Mouse (Mus musculus) right cerebral cortex, postnatal 14 days (tissue): ENCODE measurements around the gene Cfap161.

Experiments used
- DNase-seq: peaks from one replicate; pipeline ENCODE4 v3.0.0; 2022

Gene Cfap161

DNA sequence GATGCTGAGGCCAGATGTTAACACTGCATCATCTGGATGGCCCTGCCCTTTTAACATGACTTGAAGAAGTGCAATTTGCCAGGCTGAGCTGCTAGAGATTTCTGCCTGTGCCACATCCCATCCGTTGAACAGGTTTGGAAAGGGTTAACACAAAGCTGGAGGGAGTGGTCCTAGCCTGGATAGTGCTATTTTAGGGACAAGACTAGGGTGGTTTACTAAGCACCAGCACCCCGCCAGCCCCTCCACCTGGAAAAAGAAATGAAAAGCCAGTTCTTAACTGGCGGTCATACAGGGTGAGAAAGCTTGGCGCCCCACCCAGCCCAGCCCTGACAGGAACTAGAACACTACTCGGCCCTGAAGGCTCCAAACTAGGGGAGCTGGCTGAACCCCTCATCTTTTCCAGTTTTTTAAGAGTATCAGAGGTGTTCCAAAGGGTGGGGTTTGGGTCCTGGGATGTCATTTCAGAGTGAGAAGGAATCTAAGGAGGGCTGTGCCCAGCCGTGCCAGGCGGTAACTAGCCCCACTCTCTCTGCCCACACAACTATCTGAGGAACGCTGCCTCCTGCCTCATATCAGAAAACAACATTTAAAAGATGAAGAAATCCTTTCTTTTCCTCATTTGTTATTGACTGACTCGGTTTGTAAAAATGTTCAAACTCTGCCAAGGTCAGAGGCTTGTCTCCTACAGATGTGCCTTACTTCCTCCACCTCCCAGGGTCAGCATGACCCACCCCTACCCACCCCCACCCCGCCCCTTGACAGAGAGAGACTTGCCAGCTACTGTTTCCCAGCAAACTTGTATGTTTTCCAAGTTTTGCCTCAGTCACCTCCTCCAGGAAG is 55.8 kb downstream of the Cfap161 start:
- no peak for DNase-seq

DNA sequence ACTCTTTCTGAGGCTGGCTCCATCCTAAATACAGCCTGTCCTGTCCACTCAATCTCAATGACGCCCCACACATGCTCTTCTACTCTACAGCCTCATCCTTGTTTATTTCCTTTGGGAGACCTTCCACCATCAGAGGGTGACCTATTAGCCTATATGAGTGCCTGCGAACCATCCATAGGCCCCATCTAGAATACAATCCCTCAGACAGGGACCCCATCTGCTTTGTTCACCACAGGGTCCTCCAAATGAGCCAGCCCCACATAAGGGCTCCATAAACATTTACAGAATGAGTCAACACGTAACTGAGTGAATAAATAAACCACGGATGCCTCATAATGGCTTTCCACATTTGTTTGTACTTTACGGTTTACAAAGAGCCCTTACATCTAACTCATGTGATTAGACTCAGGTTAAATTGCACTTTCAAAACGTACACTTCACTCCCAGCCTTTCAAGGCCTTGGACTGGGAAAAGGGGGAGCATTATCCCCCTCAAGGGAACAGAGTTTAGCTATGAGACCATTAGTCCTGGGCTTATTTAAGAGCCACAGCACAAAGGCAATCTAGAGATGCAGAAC is 56.7 kb downstream of the Cfap161 start:
- no peak for DNase-seq

DNA sequence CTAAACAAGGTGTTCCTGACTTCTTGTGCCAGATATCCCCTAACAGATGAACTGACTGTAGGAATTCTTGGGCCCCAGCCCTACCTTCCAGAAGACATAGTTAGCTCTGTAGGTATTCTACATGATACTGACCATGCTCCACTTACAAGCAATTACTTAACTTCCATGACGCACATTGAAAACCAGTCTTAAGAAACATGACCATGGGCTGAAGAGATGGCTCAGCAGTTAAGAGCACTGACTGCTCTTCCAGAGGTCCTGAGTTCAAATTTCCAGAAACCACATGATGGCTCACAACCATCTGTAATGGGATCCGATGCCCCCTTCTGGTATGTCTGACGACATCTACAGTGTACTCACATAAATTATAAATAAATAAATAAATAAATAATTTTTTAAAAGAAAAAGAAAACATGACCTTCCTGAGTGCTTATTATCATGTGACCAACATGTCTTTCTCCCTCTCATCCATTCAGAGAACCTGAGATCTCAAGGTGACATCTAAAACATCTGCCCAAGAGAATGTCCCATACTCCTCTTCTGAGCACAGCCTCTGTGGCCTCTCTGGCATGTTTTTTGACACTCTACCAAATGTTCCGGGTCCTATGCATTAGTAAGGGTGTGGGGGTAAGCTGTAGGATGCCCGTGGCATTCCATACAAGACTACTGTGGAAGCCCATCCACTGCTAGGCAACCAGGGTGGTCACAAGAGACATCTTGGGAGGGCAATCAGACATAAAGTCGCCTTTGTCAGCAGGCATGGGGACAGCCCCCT is 58.2 kb downstream of the Cfap161 start:
- no peak for DNase-seq

DNA sequence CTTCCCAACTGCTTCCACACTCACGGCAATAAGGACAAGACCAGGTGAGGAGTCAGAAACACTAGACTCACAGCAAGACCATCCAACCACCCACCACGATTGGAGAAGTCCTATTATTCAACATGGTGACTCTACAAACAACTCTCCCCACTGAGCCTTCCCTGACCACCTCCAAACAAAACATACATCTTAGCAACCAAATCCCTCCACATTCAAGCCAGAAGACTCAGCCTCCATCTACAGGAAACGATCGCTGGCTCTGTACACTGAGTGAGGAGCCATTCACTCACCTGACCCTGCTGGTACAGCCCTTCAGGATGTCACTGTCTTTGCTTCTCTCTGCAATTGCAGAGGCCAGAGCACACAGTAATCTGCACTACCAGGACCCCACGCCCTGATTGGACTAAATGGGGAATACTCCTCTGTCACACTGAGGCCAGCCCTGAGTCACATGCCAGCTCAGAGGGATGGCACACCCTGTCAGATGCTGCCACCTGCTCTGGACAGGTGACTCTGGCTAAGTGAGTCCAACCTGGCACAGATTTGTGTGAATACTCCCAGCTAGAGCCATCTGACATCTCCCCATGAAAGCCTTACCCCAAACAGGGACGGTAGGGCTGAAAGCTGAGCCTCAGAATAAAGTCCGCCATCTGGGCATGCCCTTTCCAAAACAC is 59.4 kb downstream of the Cfap161 start:
- DNase-seq = no peak

DNA sequence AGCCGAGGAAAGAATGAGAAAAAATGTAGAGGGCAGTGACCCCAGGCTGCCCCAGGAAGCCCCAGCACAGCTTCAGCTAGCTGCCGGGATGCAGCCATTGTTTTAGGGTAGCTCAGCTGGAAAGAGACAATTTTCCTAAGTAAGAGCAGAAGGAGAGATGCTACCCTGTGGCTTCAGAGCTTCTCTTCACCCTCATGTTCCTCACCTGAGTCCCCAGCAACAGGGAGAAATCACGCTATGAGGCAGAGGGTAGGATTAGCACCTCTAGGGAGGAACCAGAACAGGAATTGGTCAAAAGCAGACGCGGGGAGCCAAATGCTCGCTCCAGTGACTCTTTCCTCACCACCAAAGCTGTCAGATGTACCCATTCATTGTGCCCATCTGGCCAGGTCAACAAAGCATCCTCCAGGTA is 60.0 kb downstream of the Cfap161 start:
- DNase-seq = no peak

DNA sequence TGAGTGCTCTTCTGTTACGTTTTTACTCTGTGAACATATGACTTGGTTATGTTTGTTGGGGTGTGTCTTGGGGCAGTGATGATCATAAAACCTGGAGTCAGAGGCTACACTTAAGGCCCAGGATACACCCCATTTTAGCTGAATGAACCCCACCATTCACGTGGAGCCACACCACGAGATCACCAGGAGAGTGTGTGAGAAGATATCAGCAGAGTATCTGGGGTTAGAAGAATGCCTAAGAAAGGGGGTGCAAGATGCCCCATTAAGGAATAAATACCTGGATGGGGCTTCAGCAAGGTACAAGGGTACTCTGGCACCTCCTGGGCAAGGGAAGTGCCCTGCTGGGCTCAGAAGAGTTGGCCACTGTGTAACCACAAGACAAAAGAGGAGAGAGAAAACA is 60.4 kb downstream of the Cfap161 start:
- DNase-seq = no peak

DNA sequence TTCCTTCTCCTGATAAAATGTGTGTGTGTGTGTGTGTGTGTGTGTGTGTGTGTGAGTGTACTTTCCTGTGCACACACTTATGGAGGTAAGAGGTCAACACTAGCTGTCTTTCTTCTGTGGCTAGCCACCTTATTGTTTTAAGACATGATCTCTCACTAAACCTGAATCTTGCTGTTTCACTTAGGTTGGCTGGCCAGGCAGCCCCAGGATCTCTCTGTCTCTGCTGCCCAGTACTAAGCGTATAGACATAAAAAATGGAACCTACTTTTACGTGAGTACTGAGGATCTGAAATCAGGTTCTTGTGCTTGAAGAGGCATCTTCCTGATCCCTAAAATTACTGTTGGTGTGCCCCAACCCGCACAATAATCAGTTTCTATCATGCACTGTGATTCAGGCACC is 61.9 kb downstream of the Cfap161 start:
- DNase-seq = no peak

DNA sequence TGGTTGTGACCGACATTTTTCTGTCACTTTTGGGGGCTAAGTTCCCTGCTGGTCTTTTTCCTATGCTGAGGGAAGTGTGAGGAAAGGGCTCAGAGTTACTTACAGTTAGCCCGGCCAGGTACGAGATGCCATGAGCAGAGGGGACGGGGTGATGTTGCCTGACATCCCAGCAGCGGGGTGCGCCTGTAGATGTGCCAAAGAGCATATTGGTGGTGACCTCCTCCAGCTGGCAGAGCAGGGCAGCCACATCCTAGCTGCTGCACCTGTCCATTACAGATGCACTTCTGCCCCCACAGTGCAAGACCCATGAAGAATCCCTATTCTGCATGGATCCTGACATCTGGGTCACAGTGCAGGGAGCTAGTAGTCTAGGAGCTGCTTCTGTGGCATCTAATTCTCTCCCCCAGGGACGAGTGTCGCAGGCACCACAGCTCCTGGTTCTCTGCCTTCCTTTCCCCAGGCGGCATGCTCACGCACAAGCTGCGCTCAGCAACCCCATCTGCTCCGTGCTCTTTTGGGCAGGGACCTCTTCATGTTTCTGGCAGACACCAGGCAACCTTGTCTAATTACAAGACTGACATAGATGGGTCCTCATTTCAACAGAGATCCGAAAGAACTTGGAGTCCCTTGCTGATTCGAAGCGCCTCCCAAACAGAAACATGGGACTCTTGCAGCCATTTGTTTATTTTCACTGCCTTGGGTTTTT is 62.6 kb downstream of the Cfap161 start:
- DNase-seq = no peak

DNA sequence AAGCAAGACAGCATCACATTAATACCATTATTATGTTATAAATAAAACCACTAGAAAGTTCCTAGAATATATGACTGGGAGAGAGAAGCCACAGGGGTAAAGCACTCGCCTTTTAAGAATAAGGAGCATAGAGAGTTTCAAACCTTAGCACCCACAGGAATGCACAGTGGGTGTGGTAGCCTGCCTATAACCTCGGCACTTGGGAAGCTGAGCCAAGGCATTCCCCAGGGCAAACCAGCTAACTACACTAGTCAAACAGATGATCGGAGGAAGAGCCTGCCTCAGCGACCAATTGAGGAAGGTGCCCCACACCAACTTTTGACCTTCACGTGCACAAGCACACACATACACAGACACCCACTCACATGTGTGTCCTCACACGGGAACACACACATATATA is 63.4 kb downstream of the Cfap161 start:
- no peak for DNase-seq

DNA sequence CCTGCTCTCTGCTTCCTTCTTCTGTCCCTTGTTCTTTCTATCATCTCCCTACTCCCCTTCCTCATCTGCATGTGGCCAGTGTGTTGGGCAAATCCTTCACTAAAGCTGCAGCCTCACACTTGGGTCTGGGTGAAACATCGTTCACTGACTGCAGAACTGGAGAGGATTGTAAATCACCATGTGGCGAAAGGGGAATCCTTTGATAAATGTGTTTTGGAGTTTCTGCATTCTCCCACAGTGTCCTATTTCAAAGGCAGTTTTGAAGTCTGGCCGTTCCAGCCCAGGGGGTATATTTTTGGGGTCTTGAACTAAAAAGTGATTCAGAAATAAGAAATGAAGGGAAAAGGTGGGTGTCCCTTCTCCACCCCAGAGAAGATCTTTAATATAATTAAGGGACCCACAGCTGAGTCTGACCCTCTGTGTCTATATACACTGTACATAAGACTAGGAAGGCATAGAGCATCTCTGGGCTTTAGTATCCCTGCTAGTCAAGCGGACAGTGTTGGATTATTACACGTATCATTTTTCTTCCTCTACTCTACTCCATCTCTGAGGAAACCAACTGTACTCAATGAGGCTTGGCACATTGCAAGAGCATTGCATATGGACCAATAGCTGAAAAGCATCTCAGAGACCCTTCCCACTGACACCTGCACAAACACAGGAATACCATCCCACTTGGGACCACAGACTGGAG is 67.6 kb downstream of the Cfap161 start:
- no peak for DNase-seq

DNA sequence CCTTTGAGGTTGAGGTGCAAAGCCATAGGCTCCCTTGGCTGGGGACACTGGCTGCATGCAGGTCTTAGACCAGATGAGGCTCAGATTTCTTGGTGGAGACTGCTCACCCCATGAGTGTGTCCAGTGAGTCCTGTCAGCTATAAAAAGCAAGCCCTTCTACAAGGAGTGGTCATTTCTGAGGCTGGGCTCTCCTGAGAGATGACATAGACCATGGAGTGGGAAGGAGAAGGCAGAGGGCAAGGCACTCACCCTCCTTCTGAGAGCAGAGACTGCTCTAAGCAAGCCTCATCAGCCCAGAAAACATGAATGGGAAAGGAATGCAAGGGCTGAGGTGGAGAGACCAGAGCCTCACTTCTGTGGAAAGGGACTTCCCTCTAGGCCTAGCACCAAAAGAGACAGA is 68.9 kb downstream of the Cfap161 start:
- no peak for DNase-seq

DNA sequence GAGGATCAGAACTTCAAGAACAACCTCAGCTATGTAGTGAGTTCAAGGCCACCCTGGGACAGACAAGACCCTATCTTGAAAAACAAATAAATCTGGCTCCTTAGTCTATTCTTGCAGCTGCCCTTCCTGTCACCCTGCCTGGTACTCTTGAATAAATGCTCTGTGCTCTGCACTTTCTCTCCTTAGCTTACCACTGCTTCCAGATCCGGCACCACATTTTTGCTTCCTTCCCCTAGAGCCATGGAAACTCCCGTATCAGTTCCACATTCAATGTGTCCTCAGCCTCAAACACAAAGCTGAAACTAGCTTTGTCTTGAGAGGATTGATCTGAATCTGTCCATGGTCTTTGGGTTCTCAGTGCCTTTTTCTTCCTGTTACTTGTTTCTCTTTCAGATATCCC is 70.1 kb downstream of the Cfap161 start:
- no peak for DNase-seq
